Mouse (Mus musculus) right cerebral cortex, postnatal 10 days (tissue): ENCODE data around the gene Irak1bp1.

Experiments used
- DNase-seq, 2 experiments: peaks; one replicate each; pipeline ENCODE4 v3.0.0; 2021; ENCODE audit warnings: low spot score in 2 of 2

The Irak1bp1 gene

DNA sequence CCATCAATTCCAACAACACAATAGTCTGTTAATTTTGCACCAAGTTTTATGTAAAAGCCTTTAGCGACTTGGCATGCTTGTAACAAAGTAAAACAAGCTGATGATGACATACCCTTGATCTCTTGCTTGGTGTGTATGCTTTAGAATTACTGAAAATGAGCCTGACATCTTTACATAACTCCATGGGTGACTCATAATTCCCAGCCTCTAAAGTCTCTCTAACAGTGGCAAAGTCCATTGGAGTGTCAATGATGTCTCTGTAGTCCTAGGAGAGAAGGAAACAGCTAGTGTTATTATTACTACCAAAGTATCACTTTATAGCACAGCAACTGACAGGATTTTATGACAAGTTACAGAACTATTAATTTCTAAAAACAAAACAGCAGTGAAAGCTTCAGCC, 47.7 kb downstream of the Irak1bp1 start:
- DNase-seq = no peak

DNA sequence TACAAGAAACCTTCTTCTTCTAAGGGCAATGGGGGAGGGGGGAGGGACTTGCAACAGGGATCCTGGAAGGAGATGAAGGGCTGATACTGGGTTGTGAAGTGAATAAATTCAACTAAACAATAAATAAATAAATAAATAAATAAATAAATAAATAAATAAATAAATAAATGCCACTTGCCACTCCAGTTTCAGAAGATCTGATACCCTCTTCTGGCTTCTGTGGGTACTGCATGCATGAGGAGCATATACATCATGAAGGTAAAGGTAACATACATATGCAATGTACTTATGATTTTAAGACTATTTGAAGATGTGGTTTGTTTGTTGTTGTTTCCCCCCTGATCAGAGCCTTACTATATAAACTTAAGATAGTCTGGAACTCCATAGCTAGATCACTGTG, 54.8 kb downstream of the Irak1bp1 start:
- DNase-seq = no peak

DNA sequence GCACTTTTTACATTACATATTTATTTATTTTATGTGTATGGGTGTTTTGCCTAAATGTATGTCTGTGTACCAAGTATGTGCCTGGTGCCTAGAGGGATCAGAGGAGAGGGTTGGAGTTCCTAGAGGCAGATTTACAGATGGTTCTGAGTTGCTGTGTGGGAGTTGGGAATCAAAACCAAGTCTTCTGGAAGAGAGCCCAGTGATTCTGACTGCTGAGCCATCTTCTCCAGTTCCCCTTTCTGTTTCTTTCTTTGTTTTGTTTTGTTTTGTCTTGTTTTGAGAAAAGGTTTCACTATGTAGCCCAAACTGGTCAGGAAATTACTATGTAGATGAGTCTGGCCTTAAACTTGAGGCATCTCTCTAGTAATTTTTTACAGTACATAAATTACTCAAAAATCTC, 59.3 kb downstream of the Irak1bp1 start:
- no peak for DNase-seq
